Mouse (Mus musculus) heart, postnatal 0 days (tissue): ENCODE measurements around the gene Gm28043. TPM values are rescaled to one million over a fixed set of nuclear protein-coding genes. Genes with fewer than 3 reads are reported as not detected.

Source experiments
- ATAC-seq: fragments of 200-750 bp; cut with Nextera tagmentation; 2 replicates; pipeline ENCODE4 v1.8.0; 2017; ENCODE audit warnings: low read depth, moderate number of reproducible peaks, moderate library complexity; ENCODE audit not compliant: insufficient read depth
- DNase-seq: peaks from one replicate; pipeline ENCODE4 v3.0.0-alpha.2; 2016; ENCODE audit warnings: low spot score
- H3K27ac ChIP-seq: fragments of 300-500 bp; sonication (generic); 2 replicates; pipeline ENCODE4 v1.5.1; 2014; ENCODE audit warnings: low read depth, mild to moderate bottlenecking
- H3K27me3 ChIP-seq: fragments of 300-500 bp; sonication (generic); 2 replicates; pipeline ENCODE4 v1.6.1; 2014; ENCODE audit warnings: low read length, mixed read lengths; ENCODE audit not compliant: control insufficient read depth, insufficient read depth
- H3K36me3 ChIP-seq: fragments of 300-500 bp; sonication (generic); replicated peaks from 2 replicates; pipeline ENCODE4 v1.6.1; 2014; ENCODE audit warnings: low read length, mixed read lengths; ENCODE audit not compliant: control insufficient read depth, insufficient read depth
- H3K4me1 ChIP-seq: fragments of 300-500 bp; sonication (generic); 2 replicates; pipeline ENCODE4 v1.6.1; 2014; ENCODE audit warnings: antibody characterized with exemption; ENCODE audit not compliant: control insufficient read depth, insufficient read depth
- H3K4me2 ChIP-seq: fragments of 300-500 bp; sonication (generic); 2 replicates; pipeline ENCODE4 v1.6.1; 2014; ENCODE audit warnings: low read depth, mild to moderate bottlenecking, low read length, moderate library complexity
- H3K4me3 ChIP-seq: fragments of 300-500 bp; sonication (generic); 2 replicates; pipeline ENCODE4 v1.5.1; 2014; ENCODE audit warnings: low read depth, low read length
- H3K9ac ChIP-seq: fragments of 300-500 bp; sonication (generic); replicated peaks from 2 replicates; pipeline ENCODE4 v1.6.1; 2014; ENCODE audit warnings: low read depth, low read length, mixed read lengths
- H3K9me3 ChIP-seq: fragments of 300-500 bp; sonication (generic); replicated peaks from 2 replicates; pipeline ENCODE4 v1.6.1; 2016; ENCODE audit warnings: low read length; ENCODE audit not compliant: control insufficient read depth
- CTCF ChIP-seq: IDR thresholded peaks from 2 replicates; pipeline ENCODE4 v1.5.1; 2016; ENCODE audit warnings: antibody characterized with exemption, control low read depth, low read depth
- EP300 ChIP-seq: IDR thresholded peaks from 2 replicates; pipeline ENCODE4 v1.6.1; 2016; ENCODE audit warnings: antibody characterized with exemption, low read depth
- WGBS: fragments of 180-500 bp; shearing (Covaris S2); extraction: QIAGEN DNeasy Blood & Tissue Kit; methylation state at CpG from one replicate; pipeline ENCODE4 v1.1.7; 2014; 5-methylcytosine and 5-hydroxymethylcytosine counted together
- polyA plus RNA-seq: library from polyadenylated mRNA; unstranded; fragments of >200 nt; fragmentation: Nextera tagmentation; extraction: Ambion mirVana; gene quantifications from 2 replicates; pipeline ENCODE4 v1.2.1, GENCODE M21; 2015
- total RNA-seq: library from RNA; depleted of rRNA; stranded (reverse); fragments of >200 nt; gene quantifications from 2 replicates; pipeline ENCODE4 v1.2.3, GENCODE M21; 2014; ENCODE audit warnings: low replicate concordance

The Gm28043 gene
- total and polyA plus RNA-seq, 2 experiments from 2014 or later, result 0.76 to 1.1 TPM

- no peaks in the 10 kb centered on the region for H3K27me3 ChIP-seq
- no peak overlapping the region for H3K4me2 ChIP-seq
- TF ChIP-seq CTCF, result no peak
- no peak for TF ChIP-seq EP300
- no peak overlapping the region for H3K9ac ChIP-seq
- H3K9me3 ChIP-seq, result no peaks in the 10 kb centered on the region
- no peak overlapping the region for H3K27ac ChIP-seq
- ATAC-seq, result no peak
- no peak for DNase-seq
- H3K4me1 ChIP-seq, result no peaks in the 10 kb centered on the region
- H3K4me3 ChIP-seq, result no peak overlapping the region
- peaks cover 83% of the 10 kb centered on the region for H3K36me3 ChIP-seq
- WGBS, result 95% methylated on average over 7 of the region's 7 CpGs
These were observed 85.9 kb downstream of the Gm28043 start for GRCm38 (mm10) chr17:29700573-29700972.

DNA sequence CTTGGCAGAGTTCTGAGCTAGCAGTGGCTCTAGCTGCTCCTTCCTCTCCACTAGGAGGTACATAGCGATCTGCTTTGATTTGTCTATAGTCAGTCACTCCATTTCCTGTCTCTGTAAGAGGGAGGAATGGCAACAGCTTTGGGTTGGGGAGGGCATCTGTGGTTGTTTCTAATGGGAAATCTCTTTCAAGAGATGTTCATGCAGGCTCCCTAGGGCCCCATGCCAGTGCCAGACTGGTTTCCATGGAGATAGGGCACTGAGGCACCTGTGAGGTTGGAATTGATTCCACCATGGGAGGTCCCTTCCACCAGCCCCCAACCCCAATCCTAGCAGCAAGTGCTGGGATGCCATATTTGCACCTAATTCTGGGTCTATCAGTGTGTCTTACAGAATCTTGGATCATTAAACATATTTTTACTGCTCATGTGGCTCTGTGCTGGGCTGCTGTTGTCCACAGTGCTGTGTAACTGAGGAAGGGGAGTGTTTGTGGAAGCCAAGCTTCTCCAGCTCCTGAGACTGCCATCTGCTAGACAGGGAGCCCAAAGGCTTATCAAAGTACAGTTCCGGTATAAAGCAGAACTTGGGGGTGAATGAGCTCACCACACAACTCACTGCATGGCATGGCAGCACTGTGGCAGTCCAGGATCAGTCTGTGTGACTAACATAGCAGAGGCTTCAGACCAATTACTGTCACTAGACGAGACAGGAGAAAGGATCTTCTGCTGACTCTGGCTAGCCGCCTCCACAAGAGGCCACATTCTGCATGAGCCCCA, 88.4 kb downstream of the Gm28043 start:
- WGBS, result 74% methylated on average over 4 of the region's 4 CpGs
- H3K4me2 ChIP-seq, result no peak overlapping the region
- H3K9ac ChIP-seq, result no peak overlapping the region
- TF ChIP-seq EP300 (no peak), CTCF (no peak)
- no peaks in the 10 kb centered on the region for H3K4me1 ChIP-seq
- no peak overlapping the region for H3K27ac ChIP-seq
- no peak overlapping the region for H3K4me3 ChIP-seq
- H3K36me3 ChIP-seq, result peaks cover 64% of the 10 kb centered on the region
- ATAC-seq (0 out of 2 replicates have a peak, but pooled peaks have one; percentile 15), DNase-seq (no peak)
- H3K9me3 ChIP-seq, result no peaks in the 10 kb centered on the region
- no peaks in the 10 kb centered on the region for H3K27me3 ChIP-seq

GRCm38 (mm10) chr17:29704781-29705180, 90.1 kb downstream of the Gm28043 start:
- H3K4me1 ChIP-seq, result peaks cover 8% of the 10 kb centered on the region; the same call in 1 of the 2 replicates
- H3K36me3 ChIP-seq, result peaks cover 47% of the 10 kb centered on the region
- H3K4me2 ChIP-seq, result no peak overlapping the region
- WGBS, result 38% methylated on average over 3 of the region's 3 CpGs
- no peak overlapping the region for H3K4me3 ChIP-seq
- H3K27ac ChIP-seq, result no peak overlapping the region
- no peaks in the 10 kb centered on the region for H3K9me3 ChIP-seq
- DNase-seq (peak; percentile 42), ATAC-seq (peak; percentile 59)
- no peaks in the 10 kb centered on the region for H3K27me3 ChIP-seq
- H3K9ac ChIP-seq, result no peak overlapping the region
- TF ChIP-seq EP300 (no peak), CTCF (peak; percentile 88)

DNA sequence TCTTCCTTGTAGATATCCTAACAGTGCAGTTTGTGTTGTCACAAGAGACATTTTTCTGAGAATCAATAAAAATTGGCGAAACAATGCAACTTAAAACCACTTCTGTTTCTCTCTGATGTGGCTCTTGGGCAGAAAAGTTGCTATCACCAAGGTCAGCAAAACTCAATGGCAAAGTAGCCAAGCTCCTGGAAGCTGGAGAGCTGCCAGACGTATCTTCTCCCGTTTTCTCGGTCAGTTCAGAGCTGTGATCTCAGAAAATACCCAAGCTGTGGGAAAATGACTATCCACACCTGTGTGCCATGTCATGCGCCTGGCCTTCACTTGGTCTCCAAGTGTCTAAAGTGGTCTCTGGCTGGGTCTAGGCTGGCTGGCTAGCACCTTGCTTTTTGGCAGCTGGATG, 91.2 kb downstream of the Gm28043 start:
- H3K4me1 ChIP-seq, result peaks cover 19% of the 10 kb centered on the region
- no peak for DNase-seq
- no peak for TF ChIP-seq EP300
- TF ChIP-seq CTCF, result no peak

GRCm38 (mm10) chr17:29706981-29707545, 92.4 kb downstream of the Gm28043 start:
- Histone ChIP-seq H3K9ac (no peak overlapping the region), H3K4me1 (peaks cover 27% of the 10 kb centered on the region), H3K9me3 (no peaks in the 10 kb centered on the region), H3K27ac (no peak overlapping the region), H3K4me3 (no peak overlapping the region), H3K36me3 (peaks cover 24% of the 10 kb centered on the region), H3K27me3 (no peaks in the 10 kb centered on the region), H3K4me2 (no peak overlapping the region)
- DNase-seq (no peak), ATAC-seq (no peak)
- 84% methylated on average over 5 of the region's 5 CpGs for WGBS
- TF ChIP-seq EP300, result no peak
- no peak for TF ChIP-seq CTCF

More for the DNA sequence above, 91.2 kb downstream of the Gm28043 start:
- Histone ChIP-seq H3K27me3 (no peaks in the 10 kb centered on the region), H3K4me2 (no peak overlapping the region), H3K27ac (no peak overlapping the region), H3K4me3 (no peak overlapping the region), H3K36me3 (peaks cover 36% of the 10 kb centered on the region), H3K9ac (no peak overlapping the region), H3K9me3 (no peaks in the 10 kb centered on the region)
- no peak for ATAC-seq
- 47% methylated on average over 5 of the region's 5 CpGs for WGBS
